Mouse (Mus musculus) frontal cortex, adult 2 months (tissue): ENCODE data around the gene Cdk18. TPM values are rescaled to one million over a fixed set of nuclear protein-coding genes. Genes with fewer than 3 reads are reported as not detected.

Source experiments
- DNase-seq, 2 experiments: peaks; one replicate each; pipeline ENCODE4 v3.0.0; 2022; ENCODE audit warnings: low spot score in 1 of 2; ENCODE audit errors: extremely low spot score in 1 of 2
- polyA plus RNA-seq: library from polyadenylated mRNA; depleted of rRNA; stranded (reverse); fragments of >200 nt; gene quantifications from 2 replicates; pipeline ENCODE4 v1.2.3, GENCODE M21; 2012

The Cdk18 gene
- polyA plus RNA-seq, 1 experiment, result 43.4 TPM

DNA sequence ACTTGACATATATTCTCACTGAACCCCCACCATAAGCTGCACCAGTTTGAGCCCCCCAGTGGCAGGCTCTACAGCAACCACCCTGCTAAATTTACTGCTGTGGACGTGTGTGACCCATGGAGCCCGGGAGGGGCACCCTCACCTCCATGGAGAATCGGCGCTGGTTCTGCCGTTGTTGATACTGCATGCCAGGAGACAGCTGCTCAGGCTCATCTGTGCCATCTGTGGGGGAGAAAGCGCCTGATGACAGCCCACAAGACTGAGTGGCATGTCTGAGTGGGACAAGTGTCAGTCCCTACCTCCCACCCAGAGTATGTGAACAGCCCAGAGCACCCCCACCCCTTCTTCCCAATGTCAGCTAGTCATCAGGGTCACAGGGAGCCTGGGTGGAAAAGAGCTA lies 17.6 kb downstream of the Cdk18 start:
- peak in 1 of 2 experiments; percentile 46 for DNase-seq

DNA sequence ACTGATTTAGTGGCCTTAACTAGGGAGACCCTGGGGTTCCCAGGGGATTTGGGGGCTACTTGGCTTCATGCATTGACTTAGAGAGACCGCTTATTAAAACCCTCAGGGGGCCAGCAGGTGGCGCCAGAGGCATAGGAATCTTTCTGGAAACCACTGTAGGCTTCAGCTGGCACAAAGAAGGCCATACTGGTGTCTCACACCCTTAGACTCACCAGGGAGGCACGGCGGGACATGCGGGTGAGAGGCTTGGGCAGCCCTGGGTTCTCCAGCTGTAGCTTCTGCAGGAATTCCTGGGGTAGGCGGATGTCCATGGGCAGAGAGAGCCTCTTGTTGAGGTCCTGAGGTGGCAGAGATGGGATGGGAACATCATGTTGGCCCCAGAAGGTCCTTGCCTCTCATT lies 18.2 kb downstream of the Cdk18 start:
- DNase-seq, result peak; percentile 63 to 94

DNA sequence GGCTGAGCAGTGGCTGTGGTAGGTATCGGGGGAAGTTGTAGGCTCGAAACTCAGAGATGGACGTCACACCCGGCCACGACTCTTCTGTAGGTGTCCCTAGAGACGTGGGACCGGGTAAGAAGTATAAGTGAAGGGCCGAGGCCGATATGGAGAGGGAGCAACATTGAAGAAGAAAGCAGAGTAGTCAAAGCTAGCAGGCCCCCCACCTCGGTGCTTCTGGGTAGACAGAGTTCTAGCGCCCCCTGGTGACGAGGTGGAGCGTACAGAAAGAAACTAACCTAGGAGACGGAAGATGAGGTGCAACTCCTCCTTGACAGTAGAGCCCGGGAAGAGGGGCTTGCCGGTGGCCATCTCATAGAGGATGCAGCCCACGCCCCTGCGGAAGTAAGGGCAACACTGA lies 22.9 kb downstream of the Cdk18 start:
- peak in 1 of 2 experiments; percentile 86 for DNase-seq

DNA sequence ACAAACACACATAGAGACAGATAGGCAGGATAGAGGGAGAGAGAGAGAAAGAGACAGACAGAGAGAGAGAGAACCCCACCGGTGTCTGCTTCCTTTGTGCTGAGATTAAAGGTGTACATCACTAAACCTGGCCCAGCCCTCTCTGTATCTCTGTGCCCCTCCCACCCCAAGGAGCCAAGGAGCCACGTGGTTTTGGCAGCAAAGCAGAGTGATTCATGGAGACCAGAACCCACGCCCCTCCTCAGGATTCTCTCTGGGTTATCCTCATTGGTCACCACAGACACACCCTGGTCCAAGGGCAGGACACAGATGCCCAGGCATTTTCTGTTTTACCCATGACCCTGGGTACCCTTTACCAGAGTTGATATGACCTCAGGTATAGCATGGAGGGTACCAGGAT lies 26.4 kb downstream of the Cdk18 start:
- DNase-seq, result no peak

DNA sequence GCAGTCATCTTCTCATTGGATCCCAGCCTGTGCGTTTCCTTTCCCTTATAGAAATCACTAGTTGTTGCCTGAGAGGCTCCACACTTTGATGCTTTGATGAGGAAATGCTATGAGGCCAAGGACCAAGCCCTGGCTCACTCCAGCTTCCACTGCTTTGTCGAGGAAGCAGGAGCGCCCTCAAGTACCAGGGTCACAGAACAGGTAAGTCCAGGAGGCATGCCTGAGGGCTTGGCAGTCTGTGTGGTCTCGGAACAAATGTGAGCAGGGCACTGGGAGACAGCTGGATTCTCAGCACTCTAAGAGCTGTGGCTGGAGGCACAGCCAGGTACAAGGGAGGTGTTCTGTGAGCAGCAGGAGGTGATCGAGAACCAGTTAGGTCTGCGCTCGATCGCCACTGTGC lies 27.1 kb downstream of the Cdk18 start:
- no peak for DNase-seq

DNA sequence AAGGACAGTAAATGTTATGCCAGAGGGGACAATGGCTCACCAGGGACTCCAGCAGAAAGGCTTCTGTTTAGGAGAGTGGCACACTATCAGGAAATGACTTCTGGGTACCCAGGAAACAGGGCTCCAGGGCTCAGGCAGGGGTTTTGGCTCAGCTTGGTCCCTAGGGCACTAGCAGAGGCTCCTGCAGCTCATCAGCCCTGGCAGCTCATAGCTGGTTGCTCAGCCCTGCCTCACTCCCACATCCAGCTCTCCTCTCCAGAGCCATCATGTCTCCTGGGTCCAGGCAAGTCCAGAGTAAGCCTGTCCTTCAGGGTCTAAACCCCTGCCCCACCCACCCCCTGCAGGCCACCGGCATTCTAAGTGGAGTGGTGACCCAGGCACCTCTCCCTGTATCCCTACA lies 28.1 kb downstream of the Cdk18 start:
- DNase-seq, result no peak

DNA sequence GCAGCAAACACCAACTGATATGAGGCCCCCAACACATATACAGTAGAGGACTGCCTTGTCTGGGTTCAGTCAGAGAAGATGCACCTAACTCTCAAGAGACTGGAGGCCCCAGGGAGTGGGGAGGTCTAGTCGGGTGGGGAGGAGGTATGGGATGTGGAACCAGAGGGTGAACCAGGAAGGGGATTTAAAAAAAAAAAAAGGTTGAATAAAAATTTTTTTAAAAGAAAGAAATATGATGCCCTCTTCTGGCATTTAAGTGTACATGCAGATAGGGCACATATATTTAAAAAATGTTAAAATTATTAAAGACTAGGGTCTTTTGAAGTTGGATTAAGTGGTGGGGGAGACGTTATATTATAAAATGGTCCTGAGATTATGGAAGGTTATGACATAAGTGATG lies 30.1 kb downstream of the Cdk18 start:
- DNase-seq, result no peak

DNA sequence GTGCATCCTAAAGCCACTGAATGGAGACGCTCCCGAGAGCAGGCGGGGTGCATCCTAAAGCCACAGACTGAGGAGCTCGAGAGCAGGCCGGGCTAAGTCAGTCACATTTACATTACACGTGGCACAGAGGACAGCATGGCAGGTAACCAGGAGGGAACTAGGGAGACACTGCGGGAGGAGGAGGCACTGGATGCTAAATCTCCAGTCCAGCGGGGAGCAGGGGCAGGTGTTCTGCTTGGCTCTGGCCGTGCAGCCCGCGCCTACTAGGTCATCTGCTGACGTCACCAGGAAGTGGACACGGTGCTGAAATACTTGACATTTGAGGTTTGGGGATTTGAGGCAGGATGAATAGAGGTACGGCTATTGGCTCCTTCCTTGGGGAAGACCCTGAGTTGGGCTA lies 35.1 kb downstream of the Cdk18 start:
- no peak for DNase-seq

DNA sequence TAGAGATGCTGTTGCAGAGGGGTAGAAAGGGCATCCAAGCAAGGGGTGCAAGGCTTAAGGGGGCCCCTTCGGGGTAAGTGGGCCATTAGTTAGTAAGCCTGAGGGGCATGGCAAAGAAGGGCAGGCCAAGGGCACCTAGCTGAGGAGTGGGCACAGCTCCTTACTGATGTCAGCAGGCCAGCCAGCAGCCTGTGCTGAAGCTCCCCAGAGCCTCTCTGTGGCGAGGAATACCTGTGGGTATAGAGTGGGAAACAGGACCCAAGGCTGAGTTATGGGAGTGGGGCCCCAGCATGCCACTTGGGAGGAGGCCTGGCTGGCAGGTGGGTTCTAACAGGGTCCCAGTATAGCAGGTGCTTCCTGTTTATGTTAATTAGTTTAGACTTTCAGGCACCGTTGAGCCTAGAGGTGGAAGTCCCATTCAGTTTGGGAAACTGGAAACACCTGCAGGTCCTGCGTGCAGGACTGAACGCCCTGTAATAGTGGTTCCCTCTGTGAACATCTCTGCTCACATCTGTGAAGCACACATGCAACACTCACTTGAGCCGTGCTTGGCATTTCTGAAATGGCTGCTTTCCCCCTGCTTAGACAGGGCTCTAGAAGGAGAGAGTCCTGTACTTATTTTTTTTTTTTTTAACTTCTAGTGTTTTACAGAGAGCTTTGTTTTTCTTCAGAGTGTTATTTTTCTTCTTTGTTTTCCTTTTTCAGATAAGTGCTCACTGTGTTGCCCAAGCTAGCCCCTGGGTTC lies 37.4 kb downstream of the Cdk18 start:
- DNase-seq, result no peak

DNA sequence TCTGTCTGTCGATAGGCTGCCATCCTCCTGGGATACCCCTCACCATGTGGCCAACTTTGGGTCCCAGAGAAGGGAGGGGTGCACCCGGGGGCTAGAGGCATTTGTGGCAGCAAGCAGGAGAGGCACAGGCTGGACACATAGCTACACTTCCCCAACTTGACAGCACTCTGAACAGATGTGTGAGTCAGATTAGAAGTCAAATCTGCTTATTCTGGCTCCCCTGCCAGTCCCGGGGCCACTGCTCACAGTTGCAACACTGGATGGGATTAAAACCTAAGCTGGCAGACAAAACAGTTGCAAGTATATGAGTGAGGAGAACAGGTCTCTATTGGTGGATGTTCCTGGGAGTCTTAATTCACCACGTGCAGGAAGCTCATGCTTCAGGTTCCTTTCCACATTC lies 39.7 kb downstream of the Cdk18 start:
- DNase-seq, result no peak

DNA sequence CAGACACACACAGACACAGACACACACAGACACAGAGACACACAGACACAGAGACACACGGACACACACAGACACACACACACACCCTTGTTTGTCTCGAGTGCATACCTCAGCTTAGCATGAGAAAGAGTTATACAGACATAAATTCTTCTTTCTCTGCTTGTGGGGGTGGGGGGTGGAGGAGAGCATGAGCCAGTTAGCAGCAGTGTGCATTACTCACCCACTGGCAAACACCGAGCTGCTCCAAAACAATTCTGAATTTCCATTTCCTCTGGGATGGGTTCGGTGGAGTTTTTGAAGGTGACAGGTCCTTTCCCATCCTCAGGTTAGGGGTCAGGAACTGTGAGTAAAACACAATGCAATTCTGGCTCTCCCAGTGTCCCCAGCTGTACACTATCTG lies 40.5 kb downstream of the Cdk18 start:
- peak in 1 of 2 experiments; percentile 31 for DNase-seq

DNA sequence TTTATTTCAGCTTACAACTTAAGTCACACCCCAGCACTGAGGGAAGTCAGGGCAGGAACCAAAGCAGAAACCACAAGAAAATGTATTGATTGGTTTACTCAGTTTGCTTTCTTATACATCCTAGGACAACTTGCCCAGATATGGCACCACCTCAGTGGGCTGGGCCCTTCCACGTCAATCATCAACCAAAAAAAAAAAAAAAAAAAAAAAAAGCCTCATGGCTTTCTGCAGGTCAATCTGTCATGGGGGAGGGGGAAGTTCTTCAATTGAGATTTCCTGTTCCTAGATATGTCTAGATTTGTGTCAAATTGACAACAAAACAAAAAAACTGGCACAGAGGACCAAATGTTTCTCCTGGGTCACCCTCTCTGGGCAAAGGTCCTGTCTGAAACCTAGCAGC lies 41.4 kb downstream of the Cdk18 start:
- DNase-seq, result no peak

DNA sequence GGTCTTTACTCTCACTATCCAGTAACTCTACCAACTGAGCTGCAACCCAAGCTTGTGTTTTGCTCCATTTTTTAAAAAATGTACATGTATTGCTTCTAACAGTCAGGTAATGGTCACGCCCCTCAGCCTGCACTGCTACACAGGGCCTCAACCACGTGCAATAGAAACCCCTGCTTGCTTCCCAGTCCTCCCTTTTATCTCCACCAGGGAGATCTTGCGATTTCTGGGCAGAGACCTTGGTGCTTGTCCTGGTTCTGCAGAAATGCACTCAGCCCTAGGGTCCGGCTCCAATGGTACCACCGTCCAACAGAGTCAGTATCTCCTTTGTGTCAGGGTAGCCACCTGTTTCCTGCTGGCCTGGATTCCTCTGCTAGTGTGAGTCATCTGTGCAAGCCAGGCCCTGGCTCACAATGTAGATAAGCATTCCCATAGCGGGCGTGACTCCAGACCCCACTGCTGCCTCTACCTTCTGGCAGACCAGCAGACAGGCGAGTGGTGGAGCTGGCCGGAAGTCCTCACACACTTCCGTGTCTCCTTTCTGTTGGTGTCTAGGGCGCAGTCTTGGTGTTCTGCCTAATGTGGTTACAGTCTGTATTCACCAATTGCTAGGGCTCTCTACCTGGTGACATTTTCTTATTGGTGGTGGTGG lies 44.0 kb downstream of the Cdk18 start:
- no peak for DNase-seq

DNA sequence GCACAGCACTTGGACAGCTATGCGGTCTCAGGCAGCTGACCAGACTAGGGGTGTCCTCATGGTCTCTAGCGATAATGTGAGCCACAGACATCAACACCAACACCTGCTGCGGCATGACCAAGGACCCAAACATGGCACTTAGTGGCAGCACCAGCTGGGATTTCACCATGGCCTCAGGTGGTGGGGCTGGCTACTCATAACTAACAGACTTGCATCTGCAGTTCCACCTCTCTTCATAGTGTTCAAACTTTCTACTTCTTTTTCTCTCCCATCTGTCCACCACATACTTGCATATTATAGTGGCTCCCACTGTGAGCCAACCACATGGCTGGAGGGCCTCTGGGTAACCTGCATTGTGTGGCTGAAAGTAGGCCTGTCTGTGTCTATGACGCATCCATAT lies 46.2 kb downstream of the Cdk18 start:
- DNase-seq, result no peak

DNA sequence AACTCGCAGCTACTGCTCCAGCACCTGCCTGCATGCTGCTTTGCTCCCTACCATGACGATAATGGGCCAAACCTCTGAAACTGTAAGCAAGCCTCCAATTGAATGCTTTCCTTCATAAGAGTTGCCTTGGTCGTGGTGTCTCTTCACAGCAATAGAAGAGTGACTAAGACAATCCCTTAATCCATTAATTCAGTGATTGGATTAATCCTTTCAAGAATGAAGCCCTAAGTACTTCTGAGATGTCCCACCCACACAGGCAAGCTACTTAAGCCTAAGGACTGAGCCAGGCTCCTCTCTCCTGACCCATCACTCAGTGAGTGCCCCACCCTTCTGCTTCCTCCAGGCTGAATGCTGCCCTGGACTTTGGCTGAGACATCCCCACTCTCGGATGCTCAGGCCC lies 49.2 kb downstream of the Cdk18 start:
- DNase-seq, result no peak

DNA sequence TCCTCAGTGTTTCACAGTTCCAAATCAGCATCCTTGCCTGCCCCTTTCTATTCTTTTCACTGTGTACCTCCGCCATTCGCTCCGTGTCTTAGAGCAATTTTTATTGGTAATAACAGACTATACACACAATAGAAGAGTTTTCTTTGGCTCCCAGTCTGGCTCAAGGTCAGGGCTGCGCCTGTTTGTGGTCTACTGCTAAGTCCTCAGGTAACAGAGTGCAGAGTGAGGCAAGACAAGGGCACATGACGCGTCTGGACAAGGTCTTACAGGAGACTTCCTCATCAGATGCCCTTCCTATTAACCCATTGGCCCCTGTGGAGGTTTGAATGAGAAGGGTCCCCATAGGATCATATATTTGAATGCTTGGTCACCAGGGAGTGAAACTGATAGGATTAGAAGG lies 49.7 kb downstream of the Cdk18 start:
- DNase-seq, result no peak

DNA sequence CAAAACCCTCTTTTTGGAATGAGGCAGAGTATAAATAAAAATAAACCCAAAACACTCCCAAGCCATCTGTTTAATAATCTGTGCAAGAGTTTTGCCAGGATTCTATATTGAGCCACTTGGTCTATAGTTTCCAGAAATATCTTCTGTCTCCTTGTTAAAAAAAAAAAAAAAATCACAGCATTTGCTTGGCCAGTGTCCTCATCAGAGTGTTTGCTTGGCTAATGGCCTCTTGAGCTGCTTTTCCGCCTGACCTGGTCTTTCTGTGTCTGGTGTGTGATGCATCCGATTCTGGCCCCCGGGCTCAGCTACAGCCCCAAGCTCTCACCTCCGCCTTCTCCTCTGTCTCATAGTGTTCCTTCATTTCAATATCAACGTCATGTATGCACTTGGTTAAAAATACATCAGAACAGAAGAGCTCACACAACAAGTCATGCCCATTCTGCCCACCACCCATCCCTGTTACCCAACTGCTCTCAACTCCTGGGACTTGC lies 51.3 kb downstream of the Cdk18 start:
- peak; percentile 55 to 74 for DNase-seq

DNA sequence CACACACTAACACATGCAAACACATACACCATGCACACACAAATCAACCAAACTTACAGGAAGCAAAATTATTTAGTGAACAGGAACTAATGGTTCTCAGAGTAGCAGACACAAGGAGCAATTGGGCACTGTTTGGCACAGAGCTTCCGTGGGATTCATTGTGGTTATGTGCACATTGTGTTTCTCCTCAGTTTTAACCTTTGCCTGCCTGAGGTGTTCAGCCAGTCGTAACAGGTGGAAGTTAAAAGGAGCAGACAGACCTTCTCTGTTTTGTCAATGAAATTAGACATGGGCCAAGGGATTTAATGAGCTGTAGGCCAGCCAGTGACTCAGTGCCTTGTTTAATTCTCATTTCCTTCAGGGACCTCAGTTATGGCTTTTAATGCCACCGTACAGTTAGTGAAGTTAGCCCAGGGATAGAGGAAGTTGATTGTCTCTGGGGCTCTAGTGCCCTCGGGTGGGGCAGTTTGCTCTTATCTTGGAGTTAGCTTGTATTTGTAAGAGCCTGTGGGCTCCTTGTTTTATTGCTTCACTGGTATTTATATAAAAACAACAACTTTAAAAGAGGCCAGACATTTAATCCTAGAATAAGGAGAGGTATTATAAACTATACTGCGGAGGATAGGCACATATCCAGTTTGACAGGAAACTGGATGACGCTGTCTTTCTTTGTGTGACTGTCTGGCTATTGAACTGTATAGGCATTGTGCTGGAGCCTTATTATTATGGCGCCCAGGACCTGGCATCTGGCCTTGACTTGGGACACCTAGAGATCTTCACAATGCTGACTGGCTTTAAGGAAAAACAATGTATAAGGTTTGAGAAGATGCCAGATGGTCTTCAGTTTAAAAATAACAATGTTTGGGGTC lies 54.1 kb downstream of the Cdk18 start:
- no peak for DNase-seq

DNA sequence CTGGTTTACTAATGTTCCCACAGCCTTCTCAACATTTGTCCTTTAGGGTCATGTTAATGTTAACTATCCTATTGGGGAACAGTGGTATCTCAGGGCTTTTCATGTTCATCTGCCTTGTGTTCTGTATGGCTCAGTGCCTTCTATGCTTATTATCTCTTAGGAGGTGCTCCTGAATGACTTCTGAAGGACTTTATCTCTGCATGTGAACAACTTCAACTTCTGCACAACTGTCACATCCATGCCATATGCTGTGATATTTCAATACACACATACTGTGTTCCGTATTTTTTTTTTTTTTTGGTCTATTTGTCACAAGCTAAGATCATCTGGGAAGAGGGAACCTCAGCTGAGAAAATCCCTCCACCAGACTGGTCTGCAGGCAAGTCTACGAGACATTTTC lies 61.1 kb downstream of the Cdk18 start:
- no peak for DNase-seq

DNA sequence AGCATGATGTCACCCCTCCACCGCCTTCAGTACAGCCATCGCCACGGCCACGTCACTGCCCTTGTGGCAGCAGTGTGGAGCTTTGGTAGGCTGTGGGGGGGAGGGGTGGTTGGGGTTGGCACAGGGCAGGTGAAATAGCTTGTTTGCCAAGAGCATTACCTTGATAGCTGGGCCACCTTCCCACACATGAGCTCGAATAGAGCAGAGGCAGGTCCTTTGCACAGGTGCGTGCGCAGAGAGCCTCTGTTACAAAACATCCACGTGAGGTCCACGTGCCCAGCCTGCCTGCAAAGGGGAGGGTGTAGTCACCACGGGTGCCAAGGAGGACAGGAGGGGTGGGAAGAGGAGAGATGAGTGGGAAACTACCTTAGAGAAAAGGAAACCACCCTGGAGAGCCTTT lies 63.9 kb downstream of the Cdk18 start:
- DNase-seq, result no peak

DNA sequence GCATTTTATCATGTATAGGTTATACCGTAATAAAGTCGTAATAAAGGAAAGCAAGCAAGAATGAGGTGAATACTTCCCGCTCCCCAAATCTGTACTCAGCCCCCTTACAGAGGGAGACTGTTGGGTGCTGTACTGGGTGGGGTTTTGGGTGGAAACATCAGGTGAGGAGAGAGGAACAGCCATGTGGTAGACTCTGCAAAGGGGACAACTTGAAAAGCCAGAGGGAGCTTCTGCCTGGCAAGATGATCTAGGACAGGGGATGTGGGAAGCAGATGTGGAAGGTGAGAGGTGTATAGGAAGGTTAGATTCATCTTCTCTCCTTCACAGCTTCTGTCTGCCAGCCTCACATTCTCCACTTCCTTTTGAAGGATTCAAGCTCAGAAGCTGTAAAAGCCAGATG lies 68.8 kb downstream of the Cdk18 start:
- DNase-seq, result no peak
